Mouse (Mus musculus): Measurements from ENCODE around the gene Pnpla2.

DNA sequence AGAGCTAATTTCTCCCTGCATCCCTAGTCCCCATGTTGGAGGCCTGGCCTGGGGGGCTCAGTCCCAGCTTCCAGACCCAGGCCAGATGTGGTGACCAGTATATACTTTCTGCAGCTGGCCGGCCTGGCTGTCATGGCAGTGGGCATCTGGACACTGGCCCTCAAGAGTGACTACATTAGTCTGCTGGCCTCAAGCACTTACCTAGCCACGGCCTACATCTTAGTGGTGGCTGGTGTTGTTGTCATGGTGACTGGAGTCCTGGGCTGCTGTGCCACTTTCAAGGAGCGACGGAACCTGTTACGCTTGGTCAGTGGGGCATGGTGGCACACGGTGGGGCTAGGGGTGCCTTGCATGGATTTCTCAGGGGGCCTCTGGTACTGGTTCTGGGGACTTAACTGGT, 14.4 kb downstream of the Pnpla2 start:
- no peak for TF ChIP-seq CTCF (conservative IDR thresholded peaks at IDR 0.05; ENCODE audit: low read length)
- TF ChIP-seq POU5F1 (IDR thresholded peaks at IDR 0.05; ENCODE audit: borderline replicate concordance, low read length) = no peak
- no peak for TF ChIP-seq NANOG (IDR thresholded peaks at IDR 0.05; ENCODE audit: borderline replicate concordance, low read length)
